Mouse (Mus musculus) lung, adult 2 months (tissue): ENCODE measurements around the gene Stxbp2.

ENCODE experiments used
- CTCF ChIP-seq: fragments of 200-500 bp; IDR thresholded peaks from 2 replicates; pipeline ENCODE4 v1.5.1; 2011; ENCODE audit warnings: mild to moderate bottlenecking, low read length, control low read depth; ENCODE audit not compliant: insufficient read depth
- POLR2A ChIP-seq: fragments of 200-500 bp; IDR thresholded peaks from 2 replicates; pipeline ENCODE4 v1.6.1; 2011; ENCODE audit warnings: low read depth, mild to moderate bottlenecking, control low read depth, low read length, borderline replicate concordance; ENCODE audit errors: extremely low read depth

DNA sequence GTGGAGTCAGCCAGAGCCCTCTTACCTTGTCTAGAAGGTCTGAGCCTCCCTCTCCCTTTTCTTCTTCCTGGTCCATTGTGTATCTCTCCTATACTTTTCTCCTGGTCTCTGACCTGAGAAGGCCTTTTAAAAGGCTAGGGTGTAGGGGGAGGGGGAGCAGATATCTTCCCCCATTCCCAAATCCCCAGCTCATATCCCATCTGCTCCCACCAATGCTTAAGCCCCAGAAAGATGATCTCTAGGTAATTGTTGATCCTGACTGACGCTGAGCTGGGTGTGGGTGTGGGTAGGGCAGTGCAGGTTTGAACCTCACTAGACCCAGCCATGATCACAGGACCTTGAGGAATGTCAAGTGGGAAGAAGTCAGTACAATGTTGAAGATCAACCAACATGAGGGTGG lies 5.3 kb upstream of the Stxbp2 start, which contains the start of gene Pcp2:
- TF ChIP-seq CTCF = no peak
- no peak for TF ChIP-seq POLR2A
